ENCODE assay signal across 35 mouse cellular contexts in genomic region chr4:132771776-132772175, GRCm38 (mm10).
"Had no signal": no experiment of that assay in that cellular context is flagged by ENCODE, and none has a peak within 500 bp of the region (broad histone marks: within the 10 kb centered on the region; RNA-seq: fewer than 3 reads in every experiment).

No protein-coding gene starts in this region.

- ATAC-seq: hindbrain, embryonic 16.5 days; hindbrain, postnatal 0 days; inflammation-experienced regulatory T-cells, adult 6 months; intestine, embryonic 15.5 days; intestine, embryonic 16.5 days; intestine, postnatal 0 days had no signal

- H3K27me3 ChIP-seq: heart, embryonic 12.5 days; heart, embryonic 13.5 days; heart, embryonic 15.5 days; hindbrain, embryonic 12.5 days; hindbrain, embryonic 13.5 days; hindbrain, embryonic 15.5 days; intestine, embryonic 15.5 days; kidney, embryonic 15.5 days had no signal

- H3K9ac ChIP-seq: heart, embryonic 12.5 days; heart, embryonic 13.5 days; heart, embryonic 15.5 days; hindbrain, embryonic 12.5 days; hindbrain, embryonic 13.5 days; hindbrain, embryonic 14.5 days; hindbrain, embryonic 15.5 days; intestine, embryonic 15.5 days; kidney, embryonic 15.5 days had no signal

- H3K27ac ChIP-seq: heart, embryonic 10.5 days; heart, embryonic 13.5 days; heart, embryonic 15.5 days; hindbrain, embryonic 10.5 days; hindbrain, embryonic 12.5 days; hindbrain, embryonic 13.5 days; hindbrain, embryonic 14.5 days; hindbrain, embryonic 15.5 days; hindbrain, postnatal 0 days; intestine, embryonic 15.5 days; kidney, embryonic 15.5 days; kidney, postnatal 0 days; layer of hippocampus, adult 2 months had no signal

- DNase-seq: heart, postnatal 10 days; heart, postnatal 14 days; heart, postnatal 36 days; heart, postnatal 4 days; kidney, adult 11 months; kidney, adult 18-20 months; kidney, adult 2 months; kidney, adult 8-10 months; kidney, adult 9 months; kidney, postnatal 10 days; kidney, postnatal 14 days; kidney, postnatal 25 days; kidney, postnatal 36 days; kidney, postnatal 4 days; layer of hippocampus, adult 9-11 months; layer of hippocampus, postnatal 36 days had no signal

- H3K9me3 ChIP-seq: heart, embryonic 10.5 days; heart, embryonic 12.5 days; heart, embryonic 13.5 days; heart, embryonic 15.5 days; hindbrain, embryonic 10.5 days; hindbrain, embryonic 12.5 days; hindbrain, embryonic 13.5 days; hindbrain, embryonic 15.5 days; intestine, embryonic 15.5 days; kidney, embryonic 15.5 days had no signal

- H3K4me2 ChIP-seq: heart, embryonic 11.5 days; heart, embryonic 12.5 days; heart, embryonic 13.5 days; heart, embryonic 15.5 days; hindbrain, embryonic 12.5 days; hindbrain, embryonic 13.5 days; hindbrain, embryonic 14.5 days; hindbrain, embryonic 15.5 days; intestine, embryonic 15.5 days; kidney, embryonic 15.5 days had no signal

- H3K4me3 ChIP-seq: heart, embryonic 10.5 days; heart, embryonic 12.5 days; heart, embryonic 13.5 days; heart, embryonic 15.5 days; hindbrain, embryonic 10.5 days; hindbrain, embryonic 12.5 days; hindbrain, embryonic 13.5 days; hindbrain, embryonic 15.5 days; intestine, embryonic 15.5 days; kidney, embryonic 15.5 days; layer of hippocampus, adult 2 months had no signal
